ENCODE assay signal across 23 mouse cellular contexts in genomic region chr10:18058681-18059338, GRCm38 (mm10). TPM values are rescaled to one million over a fixed set of nuclear protein-coding genes. Genes with fewer than 3 reads are reported as not detected.
A peak's percentile ranks its signal among the peaks of the same experiment; 100 is the strongest.
DNase-seq lines count a peak whose midpoint lies in the region; ATAC-seq and TF ChIP-seq lines count a peak whose summit lies in the region.
"Had no signal": no experiment of that assay in that cellular context is flagged by ENCODE, and none has a peak within 500 bp of the region (broad histone marks: within the 10 kb centered on the region; RNA-seq: fewer than 3 reads in every experiment).

No protein-coding gene starts in this region.

- TF ChIP-seq EP300 in CH12.LX (IDR thresholded peaks at IDR 0.05; ENCODE audit: low read length): no peak

- H3K9me3 ChIP-seq in heart, embryonic 13.5 days: no peaks in the 10 kb centered on the region
- H3K9me3 ChIP-seq in limb, embryonic 13.5 days: no peaks in the 10 kb centered on the region
- H3K9me3 ChIP-seq in limb, embryonic 10.5 days (replicated peaks): no peaks in the 10 kb centered on the region
- H3K9me3 ChIP-seq in CH12.LX (replicated peaks; ENCODE audit: low read length): no peaks in the 10 kb centered on the region
- H3K9me3 ChIP-seq: embryonic facial prominence, embryonic 10.5 days; embryonic facial prominence, embryonic 13.5 days; forebrain, embryonic 12.5 days; forebrain, embryonic 15.5 days; intestine, embryonic 15.5 days had no signal

- intact Hi-C loops in heart, postnatal 10 days (cut with DNase I): loop anchor here (5.0 to 10.0 kb wide), 3 partner anchors 43 to 336 kb away; no protein-coding TSS in a partner anchor

- TF ChIP-seq CTCF in CH12.LX (conservative IDR thresholded peaks at IDR 0.05 in 1 of 2, IDR thresholded peaks at IDR 0.05 in 1 of 2; ENCODE audit: low read depth in 2 of 2, low read length in 2 of 2): no peak

- ATAC-seq in heart, embryonic 13.5 days (ENCODE audit: extremely low read depth, insufficient number of reproducible peaks, low FRiP score, low TSS enrichment): no peak
- no peak for ATAC-seq in limb, embryonic 13.5 days (ENCODE audit: low FRiP score, low read depth)
- ATAC-seq: activated CD4-positive, CD25-positive, alpha-beta regulatory T cell, adult 4 months; forebrain, embryonic 15.5 days; intestine, embryonic 15.5 days had no signal

- TF ChIP-seq POLR2A in CH12.LX (IDR thresholded peaks at IDR 0.05; ENCODE audit: low read depth, low read length): no peak

- WGBS in heart, embryonic 13.5 days: 85% methylated on average over 9 of the region's 9 CpGs
- 79% methylated on average over 9 of the region's 9 CpGs for WGBS in limb, embryonic 13.5 days
- 85% methylated on average over 9 of the region's 9 CpGs for WGBS in limb, embryonic 10.5 days

- H3K27ac ChIP-seq in heart, embryonic 13.5 days (replicated peaks): no peak overlapping the region
- H3K27ac ChIP-seq in limb, embryonic 13.5 days: no peak overlapping the region
- H3K27ac ChIP-seq in limb, embryonic 10.5 days: no peak overlapping the region
- H3K27ac ChIP-seq in CH12.LX (ENCODE audit: insufficient read depth, low read depth): no peak overlapping the region
- H3K27ac ChIP-seq: embryonic facial prominence, embryonic 10.5 days; embryonic facial prominence, embryonic 13.5 days; forebrain, embryonic 12.5 days; forebrain, embryonic 15.5 days; hindbrain, embryonic 14.5 days; intestine, embryonic 15.5 days had no signal

- 0 out of 2 replicates have a peak overlapping the region, but pooled peaks have one; percentile 12 for H3K4me2 ChIP-seq in heart, embryonic 13.5 days
- peak overlapping the region; percentile 7; the same call in 1 of the 2 replicates for H3K4me2 ChIP-seq in limb, embryonic 13.5 days (replicated peaks)
- 0 out of 2 replicates have a peak overlapping the region, but pooled peaks have one; percentile 22 for H3K4me2 ChIP-seq in CH12.LX (ENCODE audit: insufficient read depth, low read depth, poor library complexity, severe bottlenecking)
- H3K4me2 ChIP-seq: embryonic facial prominence, embryonic 13.5 days; forebrain, embryonic 12.5 days; forebrain, embryonic 15.5 days; hindbrain, embryonic 14.5 days; intestine, embryonic 15.5 days had no signal

- H3K27me3 ChIP-seq in heart, embryonic 13.5 days (replicated peaks): no peaks in the 10 kb centered on the region
- no peaks in the 10 kb centered on the region for H3K27me3 ChIP-seq in limb, embryonic 13.5 days
- no peaks in the 10 kb centered on the region for H3K27me3 ChIP-seq in limb, embryonic 10.5 days (ENCODE audit: low read depth, poor library complexity, severe bottlenecking)
- H3K27me3 ChIP-seq in CH12.LX (replicated peaks): no peaks in the 10 kb centered on the region
- H3K27me3 ChIP-seq: embryonic facial prominence, embryonic 13.5 days; forebrain, embryonic 12.5 days; forebrain, embryonic 15.5 days; intestine, embryonic 15.5 days had no signal

- no peaks in the 10 kb centered on the region for H3K36me3 ChIP-seq in heart, embryonic 13.5 days
- no peaks in the 10 kb centered on the region for H3K36me3 ChIP-seq in limb, embryonic 13.5 days
- H3K36me3 ChIP-seq in limb, embryonic 10.5 days: no peaks in the 10 kb centered on the region
- peaks cover 0 to 12% of the 10 kb centered on the region in 2 experiments for H3K36me3 ChIP-seq in CH12.LX (replicated peaks in 1 of 2; ENCODE audit: control insufficient read depth in 1 of 2, insufficient read depth in 1 of 2, low read length in 1 of 2)
- H3K36me3 ChIP-seq: embryonic facial prominence, embryonic 10.5 days; embryonic facial prominence, embryonic 13.5 days; forebrain, embryonic 12.5 days; forebrain, embryonic 15.5 days; intestine, embryonic 15.5 days had no signal

- 0 out of 2 replicates have a peak overlapping the region, but pooled peaks have one; percentile 10 for H3K9ac ChIP-seq in heart, embryonic 13.5 days
- H3K9ac ChIP-seq in limb, embryonic 13.5 days: no peak overlapping the region
- no peak overlapping the region for H3K9ac ChIP-seq in CH12.LX (ENCODE audit: insufficient read depth, low read depth)
- H3K9ac ChIP-seq: embryonic facial prominence, embryonic 13.5 days; forebrain, embryonic 12.5 days; forebrain, embryonic 15.5 days; hindbrain, embryonic 14.5 days; intestine, embryonic 15.5 days had no signal

- no peak for TF ChIP-seq RAD21 in CH12.LX (IDR thresholded peaks at IDR 0.05; ENCODE audit: low read depth, low read length)

- H3K4me3 ChIP-seq in heart, embryonic 13.5 days: no peak overlapping the region
- H3K4me3 ChIP-seq in limb, embryonic 13.5 days: no peak overlapping the region
- H3K4me3 ChIP-seq in limb, embryonic 10.5 days: no peak overlapping the region
- no peak overlapping the region for H3K4me3 ChIP-seq in CH12.LX (replicated peaks in 1 of 3; ENCODE audit: low read depth in 2 of 3, low read length in 2 of 3, poor library complexity in 1 of 3)
- H3K4me3 ChIP-seq: embryonic facial prominence, embryonic 10.5 days; embryonic facial prominence, embryonic 13.5 days; erythroblast, embryonic 14.5 days; forebrain, embryonic 12.5 days; forebrain, embryonic 15.5 days; intestine, embryonic 15.5 days had no signal

- in situ Hi-C loops in CH12.LX (cut with MboI; ENCODE audit: low pct_ligation_motif_present, low pct_unique_long_range_greater_than_20kb, low sequenced_read_pairs): loop anchor here (10.0 kb wide), 1 partner anchor 136 kb away; no protein-coding TSS in a partner anchor

- dilution Hi-C loops in CH12.LX (cut with MboI; ENCODE audit: extremely low pct_ligation_motif_present, extremely low pct_unique_long_range_greater_than_20kb, low sequenced_read_pairs): no loop called here

- peaks cover 53% of the 10 kb centered on the region for H3K79me2 ChIP-seq in CH12.LX (replicated peaks; ENCODE audit: control insufficient read depth, extremely low read depth, insufficient read depth, poor library complexity, severe bottlenecking)

- DNase-seq in heart, postnatal 10 days: no peak
- no peak for DNase-seq in limb, embryonic 10.5 days (ENCODE audit: low spot score)
- DNase-seq in CH12.LX (ENCODE audit: extremely low read depth): no peak
- DNase-seq in lung, postnatal 25 days (ENCODE audit: low spot score): no peak
- DNase-seq: adrenal gland, adult 8-10 months; adrenal gland, postnatal 25 days; cerebellum, adult 11-12 months; cerebellum, adult 8-10 months; cerebellum, postnatal 10 days; cerebellum, postnatal 36 days; embryo, embryonic 11 days; gastrocnemius, postnatal 25 days; heart, postnatal 36 days had no signal

- H3K4me1 ChIP-seq in heart, embryonic 13.5 days: peaks cover 48% of the 10 kb centered on the region
- H3K4me1 ChIP-seq in limb, embryonic 13.5 days: peaks cover 33% of the 10 kb centered on the region
- peaks cover 19% of the 10 kb centered on the region for H3K4me1 ChIP-seq in limb, embryonic 10.5 days
- peaks cover 7 to 41% of the 10 kb centered on the region in 2 experiments for H3K4me1 ChIP-seq in CH12.LX (ENCODE audit: control insufficient read depth in 1 of 2, insufficient read depth in 2 of 2)

TF ChIP-seq in CH12.LX, 34 proteins besides CTCF, POLR2A, EP300 and RAD21:
- TF ChIP-seq MYC (IDR thresholded peaks at IDR 0.05; ENCODE audit: low read depth, low read length): no peak
- TF ChIP-seq JUN (IDR thresholded peaks at IDR 0.05; ENCODE audit: insufficient read depth, low read depth, low read length): no peak
- no peak for TF ChIP-seq MAX (IDR thresholded peaks at IDR 0.05; ENCODE audit: low read length)
- TF ChIP-seq TCF12 (IDR thresholded peaks at IDR 0.05; ENCODE audit: low read depth, low read length): no peak
- TF ChIP-seq JUND (conservative IDR thresholded peaks at IDR 0.05; ENCODE audit: low read depth, low read length): no peak
- no peak for TF ChIP-seq ETS1 (conservative IDR thresholded peaks at IDR 0.05; ENCODE audit: low read depth, low read length)
TF ChIP-seq in CH12.LX: peak in this region for 0.

RNA-seq across cellular contexts. Expression of gene Reps1, which starts 3.1 kb away (rescaled TPM):
- polyA plus RNA-seq in heart, embryonic 13.5 days (2015; fragmentation: Nextera tagmentation; extraction: Ambion mirVana): 7.8 and 8.5 TPM in 2 replicates
- 10 to 100 TPM; 40.2 to 41.6 TPM for total RNA-seq in heart, postnatal 10 days (2021)
- polyA plus RNA-seq in limb, embryonic 13.5 days (2015; fragmentation: Nextera tagmentation; extraction: Ambion mirVana): 18.8 and 22.2 TPM in 2 replicates
- polyA plus RNA-seq in limb, embryonic 10.5 days (2016; fragmentation: Nextera tagmentation; extraction: Ambion mirVana): 17.8 and 18.3 TPM in 2 replicates
- 34.9 and 37.9 TPM in 2 replicates for total RNA-seq in CH12.LX (2012; rRNA removed)
- total RNA-seq in CH12.LX (2014; rRNA removed): 34.4 and 37.0 TPM in 2 replicates
- 46.7 and 61.5 TPM in 2 replicates for polyA plus RNA-seq in CH12.LX (2012; ENCODE audit: insufficient read length, low read depth)

RNA-seq across cellular contexts. Expression of gene Abracl, which starts 35.7 kb away (rescaled TPM):
- polyA plus RNA-seq in heart, embryonic 13.5 days (2015; fragmentation: Nextera tagmentation; extraction: Ambion mirVana): 146 and 167 TPM in 2 replicates
- total RNA-seq in heart, postnatal 10 days (2021): 10 to 100 TPM; 87.8 to 96.2 TPM
- 151 TPM in 2 replicates for polyA plus RNA-seq in limb, embryonic 13.5 days (2015; fragmentation: Nextera tagmentation; extraction: Ambion mirVana)
- polyA plus RNA-seq in limb, embryonic 10.5 days (2016; fragmentation: Nextera tagmentation; extraction: Ambion mirVana): 158 and 163 TPM in 2 replicates
- total RNA-seq in CH12.LX (2012; rRNA removed): 86.1 and 106 TPM in 2 replicates
- total RNA-seq in CH12.LX (2014; rRNA removed): 226 and 276 TPM in 2 replicates
- polyA plus RNA-seq in CH12.LX (2012; ENCODE audit: insufficient read length, low read depth): 166 and 245 TPM in 2 replicates
